Mouse (Mus musculus): ENCODE measurements at regions not wholly inside any gene's neighbourhood (a gene's known extent, or its start where the extent isn't known, plus 50 kb on each side); places are given as distances from the start of the nearest gene placed in this dataset.

DNA sequence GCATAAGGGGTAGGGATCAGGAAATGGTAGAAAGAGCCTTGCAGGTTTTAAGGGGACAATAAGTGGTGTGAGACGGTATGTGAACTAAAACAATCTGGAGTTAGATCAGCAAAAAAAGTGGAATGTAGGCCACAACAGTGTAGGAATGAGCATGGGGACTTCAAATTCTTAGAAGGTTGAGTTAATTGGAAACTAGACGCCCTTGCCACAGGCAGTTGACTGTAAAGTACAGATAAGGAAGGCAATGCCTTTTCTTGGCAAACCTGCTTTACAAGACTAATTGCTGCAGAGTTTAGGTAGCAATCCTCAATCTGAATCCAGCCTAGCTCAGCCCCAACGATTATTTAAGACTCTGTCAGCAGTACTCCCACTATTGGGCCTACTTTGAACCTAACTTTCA, 206.8 kb upstream of the Gm28363 start:
- no peak for ATAC-seq (ENCODE audit: extremely low read depth, insufficient number of reproducible peaks, low FRiP score, poor library complexity, severe bottlenecking)
- no peak for TF ChIP-seq GATA2 (IDR thresholded peaks at IDR 0.05; ENCODE audit: borderline replicate concordance, low read depth, low read length)
- no peak for TF ChIP-seq CTCF (IDR thresholded peaks at IDR 0.05; ENCODE audit: low read depth, low read length)
- no peak for TF ChIP-seq TAL1 (conservative IDR thresholded peaks at IDR 0.05; ENCODE audit: low read depth, low read length)
- no peak for TF ChIP-seq POLR2AphosphoS5 (IDR thresholded peaks at IDR 0.05; ENCODE audit: insufficient replicate concordance, low read depth, low read length)
- TF ChIP-seq GATA1 (IDR thresholded peaks at IDR 0.05; ENCODE audit: borderline replicate concordance, low read length), result no peak
- no peaks in the 10 kb centered on the region for H3K27me3 ChIP-seq (ENCODE audit: insufficient read depth, low read length)

DNA sequence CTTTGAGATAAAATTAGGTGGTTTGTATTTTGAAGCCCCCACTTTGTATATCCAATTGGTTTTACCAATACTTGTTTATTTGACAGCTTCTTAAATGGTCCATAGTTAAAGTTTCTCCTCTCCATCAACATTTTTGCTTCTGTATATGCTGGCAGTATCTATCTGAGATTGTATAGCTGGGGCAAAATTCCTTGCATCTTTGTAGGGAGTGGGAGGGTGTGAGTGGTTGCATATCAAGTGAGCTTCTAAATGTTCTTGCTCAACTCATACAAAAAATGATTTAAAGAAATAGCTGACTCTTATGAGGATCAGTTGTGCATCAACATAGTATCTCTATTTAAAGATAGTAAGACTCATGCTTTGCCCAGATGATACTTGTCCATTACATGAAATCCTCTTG, 199.9 kb upstream of the Gm28363 start:
- ATAC-seq (ENCODE audit: extremely low read depth, insufficient number of reproducible peaks, low FRiP score, poor library complexity, severe bottlenecking) (no peak), DNase-seq (ENCODE audit: low spot score) (no peak)
- Histone ChIP-seq H3K27me3 (ENCODE audit: insufficient read depth, low read length) (no peaks in the 10 kb centered on the region), H3K4me1 (ENCODE audit: insufficient read depth, low read depth, low read length) (no peaks in the 10 kb centered on the region), H3K36me3 (replicated peaks) (no peaks in the 10 kb centered on the region), H3K9me3 (replicated peaks) (0 out of 2 replicates have a peak, but pooled peaks cover 2% of the 10 kb centered on the region), H3K4me3 (ENCODE audit: low read depth, low read length) (no peak overlapping the region)
- TF ChIP-seq POLR2AphosphoS5 (IDR thresholded peaks at IDR 0.05; ENCODE audit: insufficient replicate concordance, low read depth, low read length), result no peak
- TF ChIP-seq TAL1 (conservative IDR thresholded peaks at IDR 0.05; ENCODE audit: low read depth, low read length), result no peak
- no peak for TF ChIP-seq CTCF (IDR thresholded peaks at IDR 0.05; ENCODE audit: low read depth, low read length)
- TF ChIP-seq GATA1 (IDR thresholded peaks at IDR 0.05; ENCODE audit: borderline replicate concordance, low read length), result no peak
- no peak for TF ChIP-seq GATA2 (IDR thresholded peaks at IDR 0.05; ENCODE audit: borderline replicate concordance, low read depth, low read length)

More for the DNA sequence above, 206.8 kb upstream of the Gm28363 start:
- no peaks in the 10 kb centered on the region for H3K4me1 ChIP-seq (ENCODE audit: insufficient read depth, low read depth, low read length)
- H3K4me3 ChIP-seq (ENCODE audit: low read depth, low read length), result no peak overlapping the region
- DNase-seq (ENCODE audit: low spot score), result no peak
- H3K9me3 ChIP-seq (replicated peaks), result peaks cover 19% of the 10 kb centered on the region
- no peaks in the 10 kb centered on the region for H3K36me3 ChIP-seq (replicated peaks)

DNA sequence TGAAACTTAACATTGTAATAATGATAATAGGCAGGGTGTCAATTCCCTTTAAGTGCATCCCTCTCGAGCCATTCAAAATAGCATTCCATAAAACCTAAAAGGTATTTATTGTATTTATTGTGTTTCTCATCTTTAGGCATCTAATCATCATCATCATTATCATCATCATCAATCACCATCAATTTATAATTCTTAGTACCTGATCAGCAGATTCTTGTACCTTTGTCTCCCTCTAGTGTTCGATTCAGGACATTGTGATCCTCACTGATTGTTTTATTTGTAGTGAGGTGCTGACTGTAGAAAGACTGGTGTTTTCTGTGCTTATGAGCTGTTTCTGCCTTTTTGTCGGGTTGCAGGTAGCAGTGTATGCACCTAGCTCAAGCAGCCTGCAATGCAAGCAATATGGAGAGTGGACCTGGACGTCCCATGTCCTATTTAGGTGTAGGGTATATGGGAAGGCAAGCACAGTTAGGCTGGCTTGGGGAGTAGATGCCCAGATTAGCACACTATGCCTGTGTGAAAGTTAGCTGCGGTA, 177.4 kb upstream of the Gm28363 start:
- no peaks in the 10 kb centered on the region for H3K36me3 ChIP-seq (replicated peaks)
- DNase-seq (ENCODE audit: low spot score) (no peak), ATAC-seq (ENCODE audit: extremely low read depth, insufficient number of reproducible peaks, low FRiP score, poor library complexity, severe bottlenecking) (peak; percentile 28; the same call in 1 of the 2 replicates)
- H3K4me1 ChIP-seq (ENCODE audit: insufficient read depth, low read depth, low read length), result no peaks in the 10 kb centered on the region
- no peak for TF ChIP-seq CTCF (IDR thresholded peaks at IDR 0.05; ENCODE audit: low read depth, low read length)
- TF ChIP-seq TAL1 (conservative IDR thresholded peaks at IDR 0.05; ENCODE audit: low read depth, low read length), result no peak
- TF ChIP-seq GATA2 (IDR thresholded peaks at IDR 0.05; ENCODE audit: borderline replicate concordance, low read depth, low read length), result no peak
- TF ChIP-seq POLR2AphosphoS5 (IDR thresholded peaks at IDR 0.05; ENCODE audit: insufficient replicate concordance, low read depth, low read length), result no peak
- TF ChIP-seq GATA1 (IDR thresholded peaks at IDR 0.05; ENCODE audit: borderline replicate concordance, low read length), result no peak
- H3K4me3 ChIP-seq (ENCODE audit: low read depth, low read length), result no peak overlapping the region
- no peaks in the 10 kb centered on the region; the same call in 1 of the 2 replicates for H3K9me3 ChIP-seq (replicated peaks)
- no peaks in the 10 kb centered on the region for H3K27me3 ChIP-seq (ENCODE audit: insufficient read depth, low read length)
